Mouse (Mus musculus) heart, embryonic 14.5 days (tissue): ENCODE results near the gene Rtn4rl2. TPM values are rescaled to one million over a fixed set of nuclear protein-coding genes. Genes with fewer than 3 reads are reported as not detected.
A peak's percentile ranks its signal among the peaks of the same experiment; 100 is the strongest.
"Not testable (repeated sequence)": the region's sequence is repeated elsewhere in the genome, so short reads cannot be mapped to it uniquely, and the experiment has no call there.

Source experiments
- ATAC-seq: fragments of 200-750 bp; cut with Nextera tagmentation; 2 replicates; pipeline ENCODE4 v1.8.0; 2017; ENCODE audit warnings: low read depth, moderate TSS enrichment; ENCODE audit not compliant: insufficient number of reproducible peaks, insufficient read depth, low FRiP score
- H3K27ac ChIP-seq, 2 experiments: fragments of 200-500 bp in 1 of 2; fragments of 300-500 bp in 1 of 2; sonication (generic) in 1 of 2; replicated peaks in 1 of 2; 2 replicates each; pipeline ENCODE4 v1.5.1; 2012 to 2014; ENCODE audit warnings: low read depth in 2 of 2, low read length in 2 of 2, control low read depth in 1 of 2, mild to moderate bottlenecking in 1 of 2, mixed read lengths in 1 of 2; ENCODE audit not compliant: control insufficient read depth in 1 of 2, insufficient read depth in 1 of 2
- H3K27me3 ChIP-seq: fragments of 300-500 bp; sonication (generic); 2 replicates; pipeline ENCODE4 v1.6.1; 2014; ENCODE audit warnings: mild to moderate bottlenecking, low read length, control low read depth; ENCODE audit not compliant: control insufficient read depth, insufficient read depth
- H3K36me3 ChIP-seq: fragments of 300-500 bp; sonication (generic); 2 replicates; pipeline ENCODE4 v1.6.1; 2014; ENCODE audit warnings: mild to moderate bottlenecking, control low read depth, low read length, mixed read lengths; ENCODE audit not compliant: control insufficient read depth, insufficient read depth
- H3K4me1 ChIP-seq, 2 experiments: fragments of 200-500 bp in 1 of 2; fragments of 300-500 bp in 1 of 2; sonication (generic) in 1 of 2; 2 replicates each; pipeline ENCODE4 v1.6.1; 2012 to 2014; ENCODE audit warnings: low read length in 2 of 2, control low read depth in 1 of 2, mixed read lengths in 1 of 2; ENCODE audit not compliant: control insufficient read depth in 2 of 2, insufficient read depth in 2 of 2
- H3K4me2 ChIP-seq: fragments of 300-500 bp; sonication (generic); 2 replicates; pipeline ENCODE4 v1.6.1; 2014; ENCODE audit warnings: mild to moderate bottlenecking, low read length
- H3K4me3 ChIP-seq, 2 experiments: fragments of 200-500 bp in 1 of 2; fragments of 300-500 bp in 1 of 2; sonication (generic) in 1 of 2; 2 replicates each; pipeline ENCODE4 v1.5.1; 2012 to 2014; ENCODE audit warnings: low read length in 2 of 2, mild to moderate bottlenecking in 2 of 2, control low read depth in 1 of 2, low read depth in 1 of 2, moderate library complexity in 1 of 2; ENCODE audit not compliant: control insufficient read depth in 1 of 2, insufficient read depth in 1 of 2
- H3K9ac ChIP-seq: fragments of 300-500 bp; sonication (generic); 2 replicates; pipeline ENCODE4 v1.6.1; 2014; ENCODE audit warnings: mild to moderate bottlenecking, low read length
- H3K9me3 ChIP-seq: fragments of 300-500 bp; sonication (generic); 2 replicates; pipeline ENCODE4 v1.6.1; 2016; ENCODE audit warnings: low read length, control low read depth; ENCODE audit not compliant: control insufficient read depth
- WGBS: fragments of 180-500 bp; shearing (Covaris S2); extraction: QIAGEN DNeasy Blood & Tissue Kit; methylation state at CpG from one replicate; pipeline ENCODE4 v1.1.7; 2014; 5-methylcytosine and 5-hydroxymethylcytosine counted together
- polyA plus RNA-seq: library from polyadenylated mRNA; unstranded; fragments of >200 nt; fragmentation: Nextera tagmentation; extraction: Ambion mirVana; gene quantifications from 2 replicates; pipeline ENCODE4 v1.2.1, GENCODE M21; 2014

Gene Rtn4rl2
- polyA plus RNA-seq, 1 experiment from 2014 or later = 2.2 TPM

DNA sequence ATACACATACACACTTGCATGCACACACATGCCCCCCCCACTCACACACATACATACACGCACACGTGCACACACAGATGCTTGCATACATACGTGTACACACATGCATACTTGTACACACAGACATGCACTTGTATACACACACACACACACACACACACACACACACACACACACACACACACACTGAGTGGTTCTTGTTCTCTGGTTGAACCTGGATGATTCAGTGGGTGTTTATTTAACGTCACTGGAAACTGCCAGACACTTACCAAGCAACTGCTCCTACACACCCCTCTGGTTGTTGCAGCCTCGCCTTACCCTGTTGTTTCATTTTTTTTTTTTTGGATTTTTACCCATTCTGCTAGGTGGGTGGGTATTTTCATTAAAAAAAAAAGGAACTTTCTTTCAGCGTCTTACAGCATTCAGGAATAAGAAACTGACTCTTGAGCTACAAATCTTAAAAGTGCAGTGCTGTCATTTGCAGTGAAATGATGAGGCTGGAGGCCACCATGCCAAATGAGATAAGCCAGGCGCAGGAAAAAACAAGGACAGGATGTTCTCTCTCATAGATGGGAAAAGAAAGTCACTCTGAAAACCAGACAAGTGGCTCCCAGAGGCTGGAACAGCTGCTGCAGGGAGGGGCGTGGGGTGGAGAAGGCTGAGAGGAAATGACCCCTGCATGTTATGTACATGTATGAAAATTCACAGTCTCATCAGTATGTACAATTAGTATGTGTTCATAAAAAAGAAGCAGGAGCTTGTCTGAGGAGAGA, 30.2 kb upstream of the Rtn4rl2 start:
- Histone ChIP-seq H3K9ac (no peak overlapping the region), H3K4me3 (no peak overlapping the region), H3K27ac (peak overlapping the region; percentile 42 to 62; a peak in 3 of 4 replicates), H3K9me3 (no peaks in the 10 kb centered on the region), H3K4me2 (no peak overlapping the region), H3K27me3 (no peaks in the 10 kb centered on the region), H3K4me1 (peaks cover 13% of the 10 kb centered on the region in 2 experiments; a peak in 3 of 4 replicates), H3K36me3 (no peaks in the 10 kb centered on the region)
- 0 out of 2 replicates have a peak, but pooled peaks have one; percentile 23 for ATAC-seq
- 60% methylated on average over 8 of the region's 8 CpGs for WGBS

DNA sequence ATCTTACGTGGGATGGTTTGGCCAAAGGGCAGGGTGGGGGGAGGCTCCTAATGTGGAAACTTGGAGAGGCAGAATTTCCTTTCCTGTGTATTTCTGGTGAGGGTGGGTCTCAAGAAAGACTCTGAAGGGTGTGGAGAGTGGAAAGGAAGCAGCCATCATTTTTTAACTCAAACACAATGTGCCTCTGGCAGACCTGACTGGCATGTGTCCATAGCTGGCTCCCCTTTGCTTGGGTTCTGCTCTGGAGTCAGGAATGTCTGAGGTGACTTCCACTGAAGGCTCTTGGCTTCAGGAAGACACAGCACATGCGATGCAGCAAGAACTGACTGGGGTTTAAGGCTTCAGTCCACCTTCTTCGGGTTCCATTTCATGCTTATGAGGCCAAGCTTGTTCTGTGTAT, 28.8 kb upstream of the Rtn4rl2 start:
- peak overlapping the region; percentile 19 to 42; a peak in 1 of 4 replicates for H3K27ac ChIP-seq
- H3K9ac ChIP-seq = no peak overlapping the region
- H3K9me3 ChIP-seq = no peaks in the 10 kb centered on the region
- H3K4me3 ChIP-seq = no peak overlapping the region
- H3K36me3 ChIP-seq = no peaks in the 10 kb centered on the region
- H3K4me1 ChIP-seq = peaks cover 10 to 13% of the 10 kb centered on the region in 2 experiments; a peak in 3 of 4 replicates
- H3K4me2 ChIP-seq = no peak overlapping the region
- H3K27me3 ChIP-seq = no peaks in the 10 kb centered on the region
- ATAC-seq = no peak
- WGBS = 72% methylated on average over 3 of the region's 3 CpGs

DNA sequence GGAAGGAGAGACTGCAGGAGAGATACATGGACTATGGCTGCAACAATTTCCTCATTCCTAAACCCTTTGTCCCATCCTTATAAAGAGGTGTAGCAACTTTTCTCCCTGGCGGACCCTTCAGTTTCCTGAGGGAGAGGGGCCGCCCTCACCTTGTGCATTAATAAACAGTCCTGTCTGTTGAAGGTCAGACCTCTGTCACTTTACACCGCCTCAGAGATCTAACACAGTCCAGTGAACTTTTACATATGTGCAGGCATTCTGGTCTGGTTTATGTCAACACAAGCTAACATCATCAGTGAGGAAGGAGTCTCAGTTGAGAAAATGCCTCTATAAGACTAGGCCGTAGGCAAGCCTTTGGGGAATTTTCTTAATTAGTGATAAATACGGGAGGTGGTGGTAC, 27.4 kb upstream of the Rtn4rl2 start:
- no peaks in the 10 kb centered on the region for H3K36me3 ChIP-seq
- H3K9ac ChIP-seq = no peak overlapping the region
- no peaks in the 10 kb centered on the region for H3K9me3 ChIP-seq
- no peaks in the 10 kb centered on the region for H3K27me3 ChIP-seq
- no peak for ATAC-seq
- peaks cover 10 to 13% of the 10 kb centered on the region in 2 experiments; a peak in 3 of 4 replicates for H3K4me1 ChIP-seq
- H3K4me2 ChIP-seq = no peak overlapping the region
- H3K27ac ChIP-seq = peak overlapping the region in 1 of 2 experiments; percentile 39; a peak in 2 of 4 replicates
- 43% methylated on average over 5 of the region's 5 CpGs for WGBS
- no peak overlapping the region for H3K4me3 ChIP-seq

DNA sequence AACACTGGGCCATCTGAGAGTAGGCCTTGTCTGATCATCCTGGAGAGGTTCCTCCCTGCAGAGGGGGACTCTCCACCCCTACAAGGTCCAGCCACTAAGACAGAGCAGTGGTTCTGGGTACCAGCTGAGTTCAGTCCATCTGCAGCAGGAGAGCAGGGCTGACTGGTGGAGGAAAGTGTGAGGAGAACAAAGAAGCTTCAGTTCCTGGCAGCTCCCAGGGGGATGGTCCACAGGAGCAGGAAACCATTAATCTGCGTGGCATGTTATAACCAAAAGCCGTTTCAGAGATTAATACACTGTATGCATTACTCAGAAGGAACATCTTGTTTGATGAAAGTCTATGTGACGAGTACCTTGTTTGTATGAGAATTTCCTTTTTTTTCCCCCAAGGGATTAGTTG, 26.2 kb upstream of the Rtn4rl2 start:
- Histone ChIP-seq H3K4me1 (peaks cover 10 to 13% of the 10 kb centered on the region in 2 experiments; a peak in 3 of 4 replicates), H3K9ac (no peak overlapping the region), H3K4me2 (no peak overlapping the region), H3K27ac (no peak overlapping the region), H3K27me3 (no peaks in the 10 kb centered on the region), H3K4me3 (no peak overlapping the region), H3K9me3 (no peaks in the 10 kb centered on the region), H3K36me3 (no peaks in the 10 kb centered on the region)
- WGBS = 71% methylated on average over 3 of the region's 3 CpGs
- no peak for ATAC-seq

DNA sequence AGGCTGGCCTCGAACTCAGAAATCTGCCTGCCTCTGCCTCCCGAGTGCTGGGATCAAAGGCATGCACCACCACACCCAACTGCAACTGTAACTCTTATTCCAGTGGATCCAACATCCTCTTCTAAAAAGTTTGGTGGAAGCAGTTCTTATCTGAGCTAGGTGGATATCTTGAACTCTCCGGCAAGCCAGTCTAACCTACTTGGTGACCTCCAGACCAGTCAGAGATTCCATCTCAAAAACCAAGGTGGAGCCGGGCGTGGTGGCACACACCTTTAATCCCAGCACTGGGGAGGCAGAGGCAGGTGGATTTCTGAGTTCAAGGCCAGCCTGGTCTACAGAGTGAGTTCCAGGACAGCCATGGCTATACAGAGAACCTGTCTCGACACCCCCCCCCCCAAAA, 10.2 kb upstream of the Rtn4rl2 start:
- H3K9ac ChIP-seq, H3K27me3 ChIP-seq, H3K4me3 ChIP-seq, H3K4me1 ChIP-seq, H3K27ac ChIP-seq, ATAC-seq, H3K9me3 ChIP-seq, H3K4me2 ChIP-seq, H3K36me3 ChIP-seq: not testable (repeated sequence)
- WGBS = 83% methylated on average over 6 of the region's 6 CpGs

DNA sequence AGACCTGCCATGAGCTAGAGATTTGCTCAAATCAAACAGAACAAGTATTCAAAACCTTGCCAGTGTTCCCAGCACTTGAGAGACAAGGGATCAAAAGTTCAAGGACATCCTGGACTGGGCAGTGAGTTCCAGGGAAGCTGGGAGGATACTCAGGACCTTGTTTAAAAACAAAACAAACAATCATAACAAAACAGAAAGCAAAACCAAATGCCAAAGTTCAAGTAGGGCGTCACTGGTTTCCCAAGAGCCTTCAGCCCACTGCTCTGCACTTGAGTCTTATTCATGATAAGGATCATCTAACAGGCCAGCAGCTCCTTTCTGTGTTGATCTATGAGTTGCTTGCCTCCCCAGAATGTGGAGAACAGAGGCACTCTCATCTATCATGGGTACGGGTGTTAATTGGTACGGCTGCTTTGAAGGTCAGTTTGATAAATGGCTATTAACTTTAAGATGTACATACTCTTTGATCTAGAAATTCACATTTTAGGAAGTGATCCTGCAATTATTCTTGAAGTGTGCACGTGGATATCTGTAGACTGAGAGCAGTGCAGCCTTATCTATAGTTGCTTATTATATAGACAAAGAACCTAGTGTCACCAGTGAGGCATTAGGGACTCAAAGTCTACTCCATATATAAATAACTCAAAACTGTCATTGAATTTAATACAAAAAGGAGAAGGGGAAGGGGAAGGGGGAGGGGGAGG, 9.1 kb upstream of the Rtn4rl2 start:
- H3K27me3 ChIP-seq = peaks cover 13% of the 10 kb centered on the region
- no peak overlapping the region for H3K4me3 ChIP-seq
- no peak overlapping the region for H3K27ac ChIP-seq
- H3K9me3 ChIP-seq = no peaks in the 10 kb centered on the region
- no peaks in the 10 kb centered on the region for H3K4me1 ChIP-seq
- no peak for ATAC-seq
- H3K4me2 ChIP-seq = no peak overlapping the region
- H3K36me3 ChIP-seq = no peaks in the 10 kb centered on the region
- H3K9ac ChIP-seq = no peak overlapping the region
- 56% methylated on average over 4 of the region's 4 CpGs for WGBS

DNA sequence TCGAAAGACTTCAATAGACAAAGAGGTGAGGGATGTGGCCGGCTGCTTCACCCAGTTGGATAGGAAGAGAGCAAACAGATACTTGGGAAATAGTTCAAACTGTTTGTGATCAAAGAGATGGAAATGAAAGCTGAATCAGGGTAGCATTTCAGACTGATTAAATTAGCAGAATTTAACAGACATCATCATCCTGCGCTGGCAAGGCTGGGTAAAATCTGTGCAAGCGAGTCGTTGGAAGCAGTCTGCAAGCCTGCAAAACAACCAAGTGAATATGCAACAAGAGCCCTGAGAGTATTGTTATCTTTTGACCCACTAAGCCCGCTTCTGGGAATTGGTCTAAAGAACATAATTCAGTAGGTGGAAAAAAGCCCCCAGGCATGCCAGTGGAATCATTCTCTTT, 6.8 kb upstream of the Rtn4rl2 start:
- Histone ChIP-seq H3K4me3 (no peak overlapping the region), H3K27ac (no peak overlapping the region), H3K36me3 (no peaks in the 10 kb centered on the region), H3K4me2 (no peak overlapping the region), H3K27me3 (peaks cover 29% of the 10 kb centered on the region), H3K9ac (no peak overlapping the region), H3K9me3 (no peaks in the 10 kb centered on the region), H3K4me1 (peaks cover 4 to 10% of the 10 kb centered on the region in 2 experiments; a peak in 3 of 4 replicates)
- 52% methylated on average over 6 of the region's 6 CpGs for WGBS
- no peak for ATAC-seq
